Mouse (Mus musculus) cerebellum, adult (tissue): Measurements from ENCODE around the gene Tekt4.

Source experiments
- ATAC-seq: cut with Nextera tagmentation; 2 replicates; pipeline ENCODE4 v1.9.2; 2017; ENCODE audit warnings: mild to moderate bottlenecking, moderate library complexity, mixed read lengths; ENCODE audit not compliant: insufficient number of reproducible peaks, low FRiP score, low TSS enrichment

The Tekt4 gene

GRCm38 (mm10) chr17:25432433-25433181 lies 21.8 kb upstream of the Tekt4 start:
- no peak for ATAC-seq

DNA sequence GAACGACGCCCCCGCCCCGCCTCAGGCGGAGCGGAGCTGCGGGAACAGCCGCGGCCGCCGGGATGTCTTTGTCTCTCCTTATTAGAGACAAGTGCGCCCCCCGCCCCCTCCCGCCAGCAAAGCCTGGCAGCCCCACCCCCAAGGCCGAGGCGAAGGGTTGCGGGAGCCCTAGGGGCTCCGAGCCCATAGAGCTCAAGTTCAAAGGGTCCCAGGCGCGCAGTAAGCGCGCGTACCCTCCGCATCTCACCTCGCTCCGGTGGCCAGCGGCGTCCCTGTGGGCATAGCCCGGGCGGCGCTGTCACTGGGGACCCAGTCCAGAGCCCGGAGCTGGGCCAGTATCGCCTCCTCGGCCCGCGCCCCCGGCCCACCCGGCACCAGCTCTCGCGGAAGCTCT lies 21.2 kb upstream of the Tekt4 start:
- ATAC-seq = no peak

- no peak for ATAC-seq
These were observed 20.5 kb upstream of the Tekt4 start, which contains the start of gene Cacna1h for GRCm38 (mm10) chr17:25433617-25434606. TSS of gene Cacna1h (minus strand) at chr17:25433783.

- no peak for ATAC-seq
These were observed 13.0 kb upstream of the Tekt4 start for GRCm38 (mm10) chr17:25441417-25441816.

- no peak for ATAC-seq
These were observed 11.5 kb upstream of the Tekt4 start for GRCm38 (mm10) chr17:25442889-25443288.

GRCm38 (mm10) chr17:25445074-25445473 lies 9.3 kb upstream of the Tekt4 start:
- no peak for ATAC-seq

DNA sequence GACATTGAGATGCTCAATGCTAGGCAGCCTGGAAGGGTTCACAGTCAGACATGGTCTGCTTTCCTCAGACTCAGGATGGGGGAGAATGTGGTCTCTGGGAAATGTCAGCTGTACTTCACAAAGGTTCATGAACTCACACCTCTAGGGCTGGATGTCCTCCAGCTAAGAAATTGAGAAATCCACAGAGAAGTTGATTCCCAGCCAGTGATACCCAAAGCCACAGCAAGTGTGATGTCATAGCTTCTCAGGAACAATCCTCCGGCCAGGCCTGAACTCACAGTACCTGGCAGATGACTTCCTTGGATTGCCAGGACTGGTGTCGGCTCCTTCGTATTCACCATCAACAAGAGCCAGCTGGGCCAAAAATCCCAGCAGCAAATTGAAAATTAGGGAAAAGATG lies 8.6 kb upstream of the Tekt4 start:
- no peak for ATAC-seq

DNA sequence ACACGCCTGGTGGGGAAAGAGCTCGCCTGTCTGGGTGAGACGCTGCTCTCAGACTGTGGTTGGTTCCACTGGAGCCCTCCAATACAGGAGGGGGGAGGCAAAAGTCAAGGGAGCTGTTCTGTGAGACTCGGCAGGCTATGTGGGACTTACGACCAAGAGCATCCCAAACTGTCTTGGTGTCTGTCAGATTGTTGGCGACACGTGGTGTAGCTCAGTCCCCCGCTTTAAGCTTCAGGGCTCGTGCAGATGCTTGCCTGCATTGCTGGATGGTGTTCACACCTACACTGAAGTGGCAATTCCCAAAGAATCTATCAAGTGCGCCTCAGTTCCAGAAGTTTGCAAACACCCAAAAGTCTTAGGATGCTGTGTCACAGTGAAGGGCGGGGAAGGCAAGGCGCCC lies 6.5 kb upstream of the Tekt4 start:
- no peak for ATAC-seq

DNA sequence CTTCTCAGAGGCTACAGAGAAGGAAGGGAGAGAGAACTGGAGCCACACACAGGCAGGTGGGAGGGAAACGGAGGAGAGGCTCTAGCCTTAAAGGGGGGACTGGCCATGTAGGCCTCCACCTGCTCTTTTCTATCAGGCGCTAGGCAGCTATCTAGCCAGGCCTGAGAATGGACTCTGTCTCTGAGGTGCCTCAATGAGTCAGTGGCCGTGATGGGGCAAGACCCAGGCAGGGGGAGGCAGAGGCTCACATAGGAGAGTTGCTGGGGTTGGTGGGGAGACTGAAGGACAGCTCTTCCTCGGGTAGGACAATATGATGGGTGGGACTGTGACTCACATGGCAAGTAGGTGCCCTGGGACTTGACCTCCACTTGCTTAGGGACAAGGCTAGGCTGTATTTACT lies 4.1 kb upstream of the Tekt4 start:
- ATAC-seq = no peak

GRCm38 (mm10) chr17:25452246-25452965 lies 2.0 kb upstream of the Tekt4 start:
- ATAC-seq = no peak

DNA sequence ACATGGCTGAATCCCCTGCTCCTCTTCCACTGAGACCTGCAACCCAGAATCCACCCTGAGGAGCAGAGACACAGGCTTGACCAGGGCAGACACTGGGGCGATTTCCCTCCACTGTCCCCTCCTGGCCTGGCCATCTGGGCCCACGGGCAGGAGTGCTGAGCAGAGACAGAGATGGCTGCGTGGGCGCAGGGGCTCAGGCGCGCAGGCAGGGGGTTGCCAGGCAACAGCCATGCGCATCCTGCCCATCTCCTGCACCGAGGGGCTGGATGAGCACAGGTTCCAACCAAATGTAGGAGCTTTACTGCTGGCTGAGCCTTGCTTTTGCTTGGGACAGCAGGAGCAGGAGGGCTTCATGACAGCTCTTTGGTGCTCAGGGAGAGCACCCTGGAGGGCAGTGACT lies 2.1 kb downstream of the Tekt4 start:
- ATAC-seq = no peak

DNA sequence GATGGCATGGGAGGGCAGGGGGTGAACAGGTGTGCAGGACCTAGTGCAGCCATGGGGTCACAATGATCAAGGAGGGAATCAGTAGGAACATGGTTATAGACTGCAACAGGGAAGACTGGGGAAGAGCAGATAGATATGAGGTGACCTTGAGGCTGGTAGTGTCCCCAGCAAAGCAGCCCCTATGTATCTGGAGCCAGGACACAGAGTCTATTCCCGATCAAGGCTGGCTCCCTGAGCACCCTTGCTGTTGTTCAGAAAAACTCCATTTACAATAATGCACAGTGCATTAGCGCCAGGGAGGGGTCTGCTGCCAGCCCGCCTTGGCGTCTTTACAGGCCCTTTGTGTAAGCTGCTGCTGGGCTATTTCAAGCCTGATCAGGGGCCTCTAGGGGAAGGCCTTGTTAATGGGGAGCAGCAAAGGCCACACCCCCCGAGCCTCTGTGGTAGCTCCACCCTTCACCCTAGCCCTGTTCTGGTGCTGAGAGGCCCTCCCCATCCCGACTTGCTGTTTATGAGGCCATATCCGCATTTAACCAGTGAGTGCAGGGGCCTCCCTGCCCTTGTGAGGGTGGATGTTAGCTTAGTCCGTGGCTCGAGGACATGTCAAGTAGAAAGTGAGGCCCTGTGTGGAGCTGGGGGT lies 7.9 kb downstream of the Tekt4 start:
- no peak for ATAC-seq

- ATAC-seq = no peak
These were observed 9.0 kb downstream of the Tekt4 start for GRCm38 (mm10) chr17:25463326-25463945.

DNA sequence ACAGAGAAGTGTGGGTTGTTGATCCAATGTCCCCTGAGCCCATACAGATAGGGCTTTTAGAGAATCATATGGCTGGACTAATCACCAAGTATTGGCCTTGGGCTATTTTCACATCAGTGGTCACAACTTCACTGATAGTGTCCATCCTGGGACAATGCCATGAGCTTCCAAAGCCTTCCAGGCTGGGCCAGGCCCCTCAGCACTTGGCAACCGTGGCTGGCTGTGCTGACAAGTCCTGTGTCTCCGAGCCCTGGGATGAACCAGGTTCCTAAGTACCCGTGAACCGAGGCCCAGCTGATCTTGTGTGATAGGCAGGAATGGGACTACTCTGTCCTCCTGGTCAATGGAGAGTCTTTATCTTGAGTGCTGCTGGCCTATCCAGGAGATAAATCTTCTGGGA lies 9.7 kb downstream of the Tekt4 start:
- ATAC-seq = no peak

DNA sequence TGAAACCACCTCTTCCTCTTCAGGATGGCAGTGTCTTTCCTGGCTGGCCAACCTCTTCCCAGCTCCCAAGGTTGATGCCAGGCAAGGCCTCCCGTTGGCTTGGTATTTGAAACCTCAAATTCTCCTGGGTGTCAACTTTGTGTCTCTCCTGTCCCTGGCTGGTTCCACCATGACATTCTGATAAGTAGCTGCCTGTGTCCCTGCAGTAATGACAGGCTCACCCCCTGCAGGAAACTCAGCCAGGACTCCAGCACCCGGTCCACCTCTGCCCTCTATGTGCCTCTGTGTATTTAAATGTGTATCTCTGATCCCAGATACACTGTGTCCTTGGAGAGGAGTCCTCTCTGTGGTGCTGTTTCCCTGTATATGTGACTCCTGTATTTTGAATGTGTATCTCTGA lies 11.8 kb downstream of the Tekt4 start:
- no peak for ATAC-seq

- no peak for ATAC-seq
These were observed 13.4 kb downstream of the Tekt4 start for GRCm38 (mm10) chr17:25467781-25468180.

- no peak for ATAC-seq
These were observed 13.9 kb downstream of the Tekt4 start for GRCm38 (mm10) chr17:25468301-25468700.

GRCm38 (mm10) chr17:25469798-25470197 lies 15.4 kb downstream of the Tekt4 start:
- ATAC-seq = no peak

GRCm38 (mm10) chr17:25471418-25471817 lies 17.0 kb downstream of the Tekt4 start:
- ATAC-seq = no peak

DNA sequence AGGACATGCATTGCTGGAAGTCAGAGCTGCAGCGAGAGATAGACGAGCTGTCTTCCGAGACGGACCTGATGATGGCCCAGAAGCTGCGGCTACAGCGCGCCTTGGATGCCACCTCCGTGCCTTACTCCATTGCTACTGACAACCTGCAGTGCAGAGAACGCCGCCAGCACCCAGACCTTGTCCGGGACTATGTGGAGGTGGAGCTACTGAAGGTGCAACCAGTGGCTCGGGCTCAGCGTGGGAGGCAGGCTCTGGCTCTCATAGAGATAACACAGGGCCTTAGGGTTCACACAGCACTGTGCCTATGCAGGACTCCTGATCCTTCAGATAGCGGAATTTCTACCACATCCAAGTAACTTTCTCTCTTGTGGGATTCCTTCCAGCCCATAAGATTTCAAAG lies 17.6 kb downstream of the Tekt4 start:
- no peak for ATAC-seq
